Mouse (Mus musculus): Measurements from ENCODE around the gene Gm21746.
"Not testable (repeated sequence)": the region's sequence is repeated elsewhere in the genome, so short reads cannot be mapped to it uniquely, and the experiment has no call there.

Gene Gm21746

GRCm38 (mm10) chrY:6237895-6238294 lies at the start of gene Gm21746:
Gene Gm21746, minus strand, starts transcription at chrY:6237995.
- not testable (repeated sequence) for DNase-seq (ENCODE audit: low spot score)

GRCm38 (mm10) chrY:6266798-6267197 lies 29.0 kb upstream of the Gm21746 start, which contains the start of gene Gm20873:
Gene Gm20873, plus strand, starts transcription at chrY:6267098.
- not testable (repeated sequence) for DNase-seq (ENCODE audit: low spot score)

Data from embryo, embryonic 10.5 days (tissue).